Mouse (Mus musculus) C2C12 (cell line): ENCODE data around the gene Wdcp. TPM values are rescaled to one million over a fixed set of nuclear protein-coding genes. Genes with fewer than 3 reads are reported as not detected.
A peak's percentile ranks its signal among the peaks of the same experiment; 100 is the strongest.
"Not testable (repeated sequence)": the region's sequence is repeated elsewhere in the genome, so short reads cannot be mapped to it uniquely, and the experiment has no call there.

Experiments
- H3K27me3 ChIP-seq: one replicate; pipeline ENCODE4 v1.6.1; 2011; ENCODE audit not compliant: control insufficient read depth, insufficient read depth, insufficient read length
- H3K36me3 ChIP-seq: one replicate; pipeline ENCODE4 v1.6.1; 2011; ENCODE audit not compliant: control insufficient read depth, insufficient read depth
- H3K4me3 ChIP-seq: one replicate; pipeline ENCODE4 v1.5.1; 2011; ENCODE audit warnings: mild to moderate bottlenecking, control low read depth; ENCODE audit not compliant: poor library complexity, insufficient read depth, severe bottlenecking
- H3K79me2 ChIP-seq: one replicate; pipeline ENCODE4 v1.6.1; 2011; ENCODE audit not compliant: control insufficient read depth, insufficient read depth
- H3K79me3 ChIP-seq: one replicate; pipeline ENCODE4 v1.6.1; 2011; ENCODE audit warnings: low read depth, control low read depth
- H3ac ChIP-seq: one replicate; pipeline ENCODE3; 2011; ENCODE audit warnings: low read depth; ENCODE audit not compliant: control insufficient read depth, insufficient read length
- CEBPB ChIP-seq: IDR thresholded peaks from one replicate; pipeline ENCODE4 v1.6.1; 2011; ENCODE audit warnings: low read depth, mild to moderate bottlenecking, control low read depth, moderate library complexity
- CTCF ChIP-seq: IDR thresholded peaks from one replicate; pipeline ENCODE4 v1.5.1; 2011; ENCODE audit not compliant: control insufficient read depth, insufficient read depth, insufficient read length
- FOSL1 ChIP-seq: IDR thresholded peaks from one replicate; pipeline ENCODE4 v1.8.0; 2011; ENCODE audit warnings: mild to moderate bottlenecking, low read length; ENCODE audit not compliant: poor library complexity, insufficient read depth, severe bottlenecking
- MAX ChIP-seq: IDR thresholded peaks from one replicate; pipeline ENCODE4 v1.6.1; 2011; ENCODE audit warnings: mild to moderate bottlenecking, control low read depth
- MYOD1 ChIP-seq: IDR thresholded peaks from one replicate; pipeline ENCODE4 v1.6.1; 2011; ENCODE audit warnings: low read depth; ENCODE audit not compliant: control insufficient read depth, insufficient read length
- MYOG ChIP-seq: IDR thresholded peaks from one replicate; pipeline ENCODE4 v1.6.1; 2011; ENCODE audit not compliant: control insufficient read depth, insufficient read length; ENCODE audit errors: extremely low read depth
- USF1 ChIP-seq: IDR thresholded peaks from one replicate; pipeline ENCODE4 v1.6.1; 2011; ENCODE audit warnings: low read depth, mild to moderate bottlenecking, control low read depth, moderate library complexity
- long read RNA-seq, 2 experiments: library from polyadenylated mRNA; unstranded; transcript quantifications; one replicate each; pipeline ENCODE4 v2.0.0; 2019 to 2020
- polyA plus RNA-seq: library from polyadenylated mRNA; unstranded; fragments of >200 nt; fragmentation: generic; extraction: Trizol; gene quantifications from one replicate; pipeline ENCODE4 v1.2.1, GENCODE M21; 2012; ENCODE audit warnings: missing spikeins

Gene Wdcp
- polyA plus RNA-seq = 7.0 TPM
- long read RNA-seq, experiment 1, partial matches to known transcripts = 0 of 8 reads
- long read RNA-seq, experiment 1, other reads (novel, unspliced or antisense) = 4 of 8 reads
- long read RNA-seq, experiment 2, full-length matches to known transcripts = 11 of 14 reads
- long read RNA-seq, experiment 2, partial matches to known transcripts = 0 of 14 reads
- long read RNA-seq, experiment 2, other reads (novel, unspliced or antisense) = 3 of 14 reads

GRCm38 (mm10) chr12:4842890-4843597 is at the start of gene Wdcp:
TSS of gene Wdcp (plus strand) at chr12:4843303.
- Histone ChIP-seq H3K4me3 (peak within 1 kb of the TSS; percentile 49), H3K27me3 (no peaks in the 10 kb centered on the region), H3ac (peak within 1 kb of the TSS; percentile 76), H3K36me3 (no peaks in the 10 kb centered on the region), H3K79me2 (peaks cover 40% of the 10 kb centered on the region), H3K79me3 (peaks cover 14% of the 10 kb centered on the region)
- TF ChIP-seq FOSL1 (no peak), USF1 (peak; percentile 68)

- no peaks in the 10 kb centered on the region for H3K79me3 ChIP-seq
- no peaks in the 10 kb centered on the region for H3K36me3 ChIP-seq
- H3K4me3 ChIP-seq = no peak overlapping the region
- H3K79me2 ChIP-seq = no peaks in the 10 kb centered on the region
- no peak overlapping the region for H3ac ChIP-seq
- TF ChIP-seq FOSL1 (no peak), CTCF (no peak), MYOD1 (no peak), MYOG (no peak), CEBPB (no peak)
- H3K27me3 ChIP-seq = no peaks in the 10 kb centered on the region
Measured at GRCm38 (mm10) chr12:4793718-4794117, 49.4 kb upstream of the Wdcp start.

GRCm38 (mm10) chr12:4797471-4797870 is 45.6 kb upstream of the Wdcp start:
- H3K4me3 ChIP-seq, H3K36me3 ChIP-seq, H3K79me2 ChIP-seq, H3K79me3 ChIP-seq, H3ac ChIP-seq, H3K27me3 ChIP-seq: not testable (repeated sequence)

GRCm38 (mm10) chr12:4811036-4811435 is 32.1 kb upstream of the Wdcp start:
- no peak overlapping the region for H3K4me3 ChIP-seq
- no peaks in the 10 kb centered on the region for H3K27me3 ChIP-seq
- no peaks in the 10 kb centered on the region for H3K79me2 ChIP-seq
- TF ChIP-seq MAX (no peak), USF1 (no peak), MYOG (no peak), CEBPB (no peak), CTCF (no peak), MYOD1 (no peak), FOSL1 (no peak)
- H3ac ChIP-seq = no peak overlapping the region
- no peaks in the 10 kb centered on the region for H3K36me3 ChIP-seq
- no peaks in the 10 kb centered on the region for H3K79me3 ChIP-seq

GRCm38 (mm10) chr12:4811705-4812104 is 31.4 kb upstream of the Wdcp start:
- Histone ChIP-seq H3ac (no peak overlapping the region), H3K27me3 (no peaks in the 10 kb centered on the region), H3K36me3 (no peaks in the 10 kb centered on the region), H3K79me2 (no peaks in the 10 kb centered on the region), H3K79me3 (no peaks in the 10 kb centered on the region), H3K4me3 (no peak overlapping the region)
- TF ChIP-seq MYOD1 = no peak

- Histone ChIP-seq H3K79me3 (peaks cover 11% of the 10 kb centered on the region), H3K79me2 (peaks cover 13% of the 10 kb centered on the region), H3K27me3 (no peaks in the 10 kb centered on the region), H3ac (no peak overlapping the region), H3K36me3 (no peaks in the 10 kb centered on the region), H3K4me3 (no peak overlapping the region)
- TF ChIP-seq USF1 (no peak), MAX (no peak), MYOD1 (no peak), FOSL1 (no peak), CTCF (no peak)
Measured at GRCm38 (mm10) chr12:4813636-4814035, 29.5 kb upstream of the Wdcp start.
